Mouse (Mus musculus): ENCODE results near the gene Phc2.
A peak's percentile ranks its signal among the peaks of the same experiment; 100 is the strongest.

DNA sequence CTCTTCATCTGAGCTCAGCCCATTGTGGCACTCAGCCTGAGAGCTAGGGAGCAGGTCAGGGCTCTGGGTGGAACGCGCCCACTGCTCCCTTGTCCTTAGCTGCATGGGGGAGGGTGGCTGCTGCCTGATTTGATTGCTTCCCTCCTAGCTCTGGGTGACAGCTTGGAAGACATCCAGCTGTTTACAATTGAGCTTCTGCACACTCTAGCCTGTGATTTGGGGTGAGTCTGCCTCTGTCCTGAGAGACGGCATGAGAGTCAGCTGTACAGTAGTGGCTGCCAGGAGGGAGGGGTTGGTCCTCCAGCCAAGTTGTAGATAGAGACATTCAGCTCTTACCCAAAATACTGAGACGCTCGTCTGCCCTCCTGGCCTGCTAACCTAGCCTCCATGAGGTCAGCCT lies 79.7 kb downstream of the Phc2 start:
- TF ChIP-seq CTCF (IDR thresholded peaks at IDR 0.05) (no peak), EP300 (IDR thresholded peaks at IDR 0.05; ENCODE audit: insufficient read depth, low read depth, low read length) (peak; percentile 74; the same call in 1 of the 2 replicates)
